8 mouse cellular contexts compared by ENCODE assay signal in the genomic region with DNA sequence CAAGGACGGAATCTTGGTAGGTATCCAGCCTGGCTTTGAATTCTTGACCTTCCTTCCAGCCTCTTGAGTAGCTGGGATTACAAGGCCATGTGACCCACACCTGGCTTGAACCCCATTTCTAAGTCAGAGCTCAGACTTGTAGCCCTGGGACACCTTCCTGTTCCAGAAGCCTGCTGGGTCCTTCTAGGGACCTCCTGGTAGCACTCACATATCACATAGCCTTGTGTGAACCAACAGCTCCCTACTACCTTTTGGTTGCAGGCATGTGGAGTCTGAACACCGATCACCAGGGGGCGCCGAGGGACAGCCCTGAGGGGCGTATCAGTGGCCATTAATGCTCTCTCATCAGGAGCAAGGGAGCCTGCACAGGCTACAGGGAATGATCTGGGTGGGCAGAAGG. TPM values are rescaled to one million over a fixed set of nuclear protein-coding genes. Genes with fewer than 3 reads are reported as not detected.
A peak's percentile ranks its signal among the peaks of the same experiment; 100 is the strongest.
DNase-seq lines count a peak whose midpoint lies in the region; ATAC-seq lines count a peak whose summit lies in the region.

No protein-coding gene starts in this region.

- intact Hi-C loops in left cerebral cortex, postnatal 4 days (cut with DNase I): no loop called here

- 24% methylated on average over 5 of the region's 5 CpGs for WGBS in heart, embryonic 12.5 days
- 33% methylated on average over 5 of the region's 5 CpGs for WGBS in embryonic facial prominence, embryonic 15.5 days

- H3K27ac ChIP-seq in heart, embryonic 12.5 days (ENCODE audit: poor library complexity, severe bottlenecking): no peak overlapping the region
- peak overlapping the region; percentile 35 for H3K27ac ChIP-seq in embryonic facial prominence, embryonic 15.5 days (replicated peaks)

- no peaks in the 10 kb centered on the region; the same call in 1 of the 2 replicates for H3K27me3 ChIP-seq in heart, embryonic 12.5 days (replicated peaks)
- H3K27me3 ChIP-seq in embryonic facial prominence, embryonic 15.5 days: no peaks in the 10 kb centered on the region

- H3K36me3 ChIP-seq in heart, embryonic 12.5 days: no peaks in the 10 kb centered on the region
- no peaks in the 10 kb centered on the region for H3K36me3 ChIP-seq in embryonic facial prominence, embryonic 15.5 days

- H3K9me3 ChIP-seq in heart, embryonic 12.5 days (replicated peaks): no peaks in the 10 kb centered on the region
- H3K9me3 ChIP-seq in embryonic facial prominence, embryonic 15.5 days (replicated peaks): no peaks in the 10 kb centered on the region

- no peak overlapping the region for H3K9ac ChIP-seq in heart, embryonic 12.5 days
- no peak overlapping the region for H3K9ac ChIP-seq in embryonic facial prominence, embryonic 15.5 days

- no peak overlapping the region for H3K4me2 ChIP-seq in heart, embryonic 12.5 days
- no peak overlapping the region for H3K4me2 ChIP-seq in embryonic facial prominence, embryonic 15.5 days (replicated peaks)

- ATAC-seq in heart, embryonic 12.5 days (ENCODE audit: insufficient number of reproducible peaks, low FRiP score): no peak
- peak; percentile 52 for ATAC-seq in embryonic facial prominence, embryonic 15.5 days (ENCODE audit: insufficient number of reproducible peaks, low FRiP score, low TSS enrichment, low read depth)
- ATAC-seq in hematopoietic stem cell, adult 5-6 weeks (replicated peaks in 1 of 2; ENCODE audit: insufficient read depth in 1 of 2, low FRiP score in 2 of 2, low TSS enrichment in 1 of 2, low read depth in 1 of 2, poor library complexity in 2 of 2, severe bottlenecking in 2 of 2): peak; percentile 70 to 79; a peak in 3 of 4 replicates

- no peak overlapping the region for H3K4me3 ChIP-seq in heart, embryonic 12.5 days
- H3K4me3 ChIP-seq in embryonic facial prominence, embryonic 15.5 days (replicated peaks): no peak overlapping the region

- H3K4me1 ChIP-seq in heart, embryonic 12.5 days (replicated peaks): peaks cover 10% of the 10 kb centered on the region
- H3K4me1 ChIP-seq in embryonic facial prominence, embryonic 15.5 days: peaks cover 35% of the 10 kb centered on the region

- peak; percentile 94 for DNase-seq in heart, adult 11 months
- peak; percentile 71 for DNase-seq in adrenal gland, adult 2 months
- DNase-seq in left cerebral cortex, postnatal 4 days: peak; percentile 71
- DNase-seq in naive thymus-derived CD4-positive, alpha-beta T cell, adult 2 months (ENCODE audit: low read depth): peak; percentile 62
- DNase-seq in thymus, postnatal 10 days (ENCODE audit: low spot score in 2 of 2): peak; percentile 13 to 61

RNA-seq across cellular contexts. Expression of gene Faap20, which starts 18.8 kb away (rescaled TPM):
- 61.0 and 65.1 TPM in 2 replicates for polyA plus RNA-seq in heart, embryonic 12.5 days (2016; fragmentation: Nextera tagmentation; extraction: Ambion mirVana)
- 10 to 100 TPM; 40.3 to 57.3 TPM for total RNA-seq in adrenal gland, adult 2 months (2021)
- polyA plus RNA-seq in adrenal gland, adult 2 months (2012; rRNA removed): 106 and 127 TPM in 2 replicates
- 74.9 and 75.0 TPM in 2 replicates for polyA plus RNA-seq in embryonic facial prominence, embryonic 15.5 days (2015; fragmentation: Nextera tagmentation; extraction: Ambion mirVana)
- total RNA-seq in hematopoietic stem cell, adult 5-6 weeks (2017): 16.9 and 27.5 TPM in 2 replicates
- total RNA-seq in left cerebral cortex, postnatal 4 days (2021): 10 to 100 TPM; 32.1 to 33.0 TPM

RNA-seq across cellular contexts. Expression of gene Ski, which starts 46.0 kb away (rescaled TPM):
- polyA plus RNA-seq in heart, embryonic 12.5 days (2016; fragmentation: Nextera tagmentation; extraction: Ambion mirVana): 11.9 and 14.0 TPM in 2 replicates
- total RNA-seq in adrenal gland, adult 2 months (2021): 10 to 100 TPM; 59.7 to 63.8 TPM
- 83.1 and 103 TPM in 2 replicates for polyA plus RNA-seq in adrenal gland, adult 2 months (2012; rRNA removed)
- 24.4 and 26.3 TPM in 2 replicates for polyA plus RNA-seq in embryonic facial prominence, embryonic 15.5 days (2015; fragmentation: Nextera tagmentation; extraction: Ambion mirVana)
- 10.5 and 12.5 TPM in 2 replicates for total RNA-seq in hematopoietic stem cell, adult 5-6 weeks (2017)
- 100 to 1,000 TPM; 117 to 121 TPM for total RNA-seq in left cerebral cortex, postnatal 4 days (2021)

Comparison
In these comparisons a context has a peak if more than half of its experiments do, and no peak if none do; other contexts are left out.
1. DNase-seq: peak in every context shown above with its lines; median percentile 94 in heart, adult 11 months; 71 in adrenal gland, adult 2 months; 71 in left cerebral cortex, postnatal 4 days; 62 in naive thymus-derived CD4-positive, alpha-beta T cell, adult 2 months; 37 in thymus, postnatal 10 days.